Mouse (Mus musculus) MEL (cell line): ENCODE measurements around the gene Psmb5. TPM values are rescaled to one million over a fixed set of nuclear protein-coding genes. Genes with fewer than 3 reads are reported as not detected.
A peak's percentile ranks its signal among the peaks of the same experiment; 100 is the strongest.

ENCODE experiments used
- DNase-seq: peaks from one replicate; pipeline ENCODE4 v3.0.0; 2011; ENCODE audit warnings: low read depth, low spot score
- H3K27ac ChIP-seq: 2 replicates; pipeline ENCODE4 v1.5.1; 2012; ENCODE audit warnings: low read depth, mild to moderate bottlenecking, control low read depth, low read length, moderate library complexity; ENCODE audit not compliant: control insufficient read depth
- H3K27me3 ChIP-seq, 2 experiments: fragments of 150-350 bp in 1 of 2; sonication (generic) in 1 of 2; 2 replicates each; pipeline ENCODE4 v1.6.1; 2012; ENCODE audit warnings: low read length in 2 of 2, mild to moderate bottlenecking in 2 of 2, improper control_type of control experiment in 1 of 2, moderate library complexity in 1 of 2; ENCODE audit not compliant: insufficient read depth in 2 of 2, control insufficient read depth in 1 of 2
- H3K36me3 ChIP-seq, 2 experiments: 2 replicates each; pipeline ENCODE4 v1.6.1; 2012 to 2014; ENCODE audit warnings: low read length in 2 of 2, improper control_type of control experiment in 1 of 2, inconsistent platforms in 1 of 2, mild to moderate bottlenecking in 1 of 2; ENCODE audit not compliant: insufficient read depth in 2 of 2, control insufficient read depth in 1 of 2
- H3K4me1 ChIP-seq, 2 experiments: fragments of 150-350 bp in 1 of 2; sonication (generic) in 1 of 2; 2 replicates each; pipeline ENCODE4 v1.6.1; 2012; ENCODE audit warnings: low read length in 2 of 2, improper control_type of control experiment in 1 of 2, mild to moderate bottlenecking in 1 of 2; ENCODE audit not compliant: insufficient read depth in 2 of 2, control insufficient read depth in 1 of 2
- H3K4me3 ChIP-seq, 2 experiments: fragments of 150-350 bp in 1 of 2; sonication (generic) in 1 of 2; 2 replicates each; pipeline ENCODE4 v1.5.1; 2012; ENCODE audit warnings: low read depth in 2 of 2, low read length in 2 of 2, mild to moderate bottlenecking in 2 of 2, moderate library complexity in 2 of 2, control low read depth in 1 of 2, improper control_type of control experiment in 1 of 2; ENCODE audit not compliant: control insufficient read depth in 1 of 2, insufficient read depth in 1 of 2
- H3K79me2 ChIP-seq: 2 replicates; pipeline ENCODE4 v1.6.1; 2012; ENCODE audit warnings: mild to moderate bottlenecking, low read length, moderate library complexity; ENCODE audit not compliant: control insufficient read depth, poor library complexity, insufficient read depth
- H3K9ac ChIP-seq: 2 replicates; pipeline ENCODE4 v1.6.1; 2012; ENCODE audit warnings: low read depth, mild to moderate bottlenecking, control low read depth, low read length, moderate library complexity; ENCODE audit not compliant: control insufficient read depth, poor library complexity, severe bottlenecking
- H3K9me3 ChIP-seq: fragments of 150-350 bp; sonication (generic); replicated peaks from 2 replicates; pipeline ENCODE4 v1.6.1; 2012; ENCODE audit warnings: mild to moderate bottlenecking, low read length, improper control_type of control experiment, moderate library complexity; ENCODE audit not compliant: insufficient read depth
- BHLHE40 ChIP-seq: IDR thresholded peaks from 2 replicates; pipeline ENCODE4 v1.6.1; 2012; ENCODE audit warnings: low read depth, mild to moderate bottlenecking, inconsistent platforms, low read length, improper control_type of control experiment, borderline replicate concordance
- CHD1 ChIP-seq: IDR thresholded peaks from 2 replicates; pipeline ENCODE4 v1.6.1; 2012; ENCODE audit warnings: low read depth, mild to moderate bottlenecking, inconsistent platforms, low read length, improper control_type of control experiment
- CTCF ChIP-seq, 3 experiments: IDR thresholded peaks in 2 of 3; conservative IDR thresholded peaks in 1 of 3; 2 replicates each; pipeline ENCODE4 v1.5.1; 2011 to 2012; ENCODE audit warnings: low read length in 3 of 3, low read depth in 2 of 3, mild to moderate bottlenecking in 2 of 3, improper control_type of control experiment in 1 of 3, inconsistent platforms in 1 of 3, mixed read lengths in 1 of 3, moderate library complexity in 1 of 3; ENCODE audit not compliant: control insufficient read depth in 1 of 3, insufficient read depth in 1 of 3, poor library complexity in 1 of 3, severe bottlenecking in 1 of 3
- E2F4 ChIP-seq: IDR thresholded peaks from 2 replicates; pipeline ENCODE4 v1.6.1; 2011; ENCODE audit warnings: low read depth, low read length, improper control_type of control experiment, borderline replicate concordance
- EP300 ChIP-seq, 2 experiments: IDR thresholded peaks; 2 replicates each; pipeline ENCODE4 v1.6.1; 2011; ENCODE audit warnings: improper control_type of control experiment in 2 of 2, low read length in 2 of 2, low read depth in 1 of 2, mild to moderate bottlenecking in 1 of 2
- ETS1 ChIP-seq: IDR thresholded peaks from 2 replicates; pipeline ENCODE4 v1.6.1; 2012; ENCODE audit warnings: low read depth, mild to moderate bottlenecking, inconsistent platforms, low read length, improper control_type of control experiment, moderate library complexity
- GATA1 ChIP-seq: IDR thresholded peaks from 2 replicates; pipeline ENCODE4 v1.6.1; 2011; ENCODE audit warnings: low read depth, low read length, improper control_type of control experiment
- MAFK ChIP-seq: IDR thresholded peaks from 2 replicates; pipeline ENCODE4 v1.6.1; 2011; ENCODE audit warnings: low read depth, mild to moderate bottlenecking, low read length, improper control_type of control experiment, borderline replicate concordance
- MAZ ChIP-seq: IDR thresholded peaks from 2 replicates; pipeline ENCODE4 v1.6.1; 2012; ENCODE audit warnings: low read depth, mild to moderate bottlenecking, inconsistent platforms, low read length, improper control_type of control experiment
- MXI1 ChIP-seq: IDR thresholded peaks from 2 replicates; pipeline ENCODE4 v1.6.1; 2011; ENCODE audit warnings: mild to moderate bottlenecking, low read depth, low read length, improper control_type of control experiment
- MYB ChIP-seq: IDR thresholded peaks from 2 replicates; pipeline ENCODE4 v1.6.1; 2011; ENCODE audit warnings: mild to moderate bottlenecking, low read depth, low read length, improper control_type of control experiment
- NELFE ChIP-seq: IDR thresholded peaks from 2 replicates; pipeline ENCODE4 v1.6.1; 2011; ENCODE audit warnings: low read depth, low read length, improper control_type of control experiment
- RAD21 ChIP-seq: IDR thresholded peaks from 2 replicates; pipeline ENCODE4 v1.6.1; 2011; ENCODE audit warnings: mild to moderate bottlenecking, low read depth, low read length, improper control_type of control experiment
- RCOR1 ChIP-seq: IDR thresholded peaks from 2 replicates; pipeline ENCODE4 v1.6.1; 2012; ENCODE audit warnings: low read depth, mild to moderate bottlenecking, inconsistent platforms, low read length, improper control_type of control experiment
- SIN3A ChIP-seq: IDR thresholded peaks from 2 replicates; pipeline ENCODE4 v1.6.1; 2012; ENCODE audit warnings: low read length, improper control_type of control experiment, inconsistent platforms
- TAL1 ChIP-seq: IDR thresholded peaks from 2 replicates; pipeline ENCODE4 v1.6.1; 2012; ENCODE audit warnings: mild to moderate bottlenecking, inconsistent platforms, low read length, moderate library complexity, mixed read lengths
- TCF12 ChIP-seq: IDR thresholded peaks from 2 replicates; pipeline ENCODE4 v1.6.1; 2014; ENCODE audit warnings: low read depth, mild to moderate bottlenecking, inconsistent platforms, low read length, improper control_type of control experiment, moderate library complexity
- UBTF ChIP-seq: IDR thresholded peaks from 2 replicates; pipeline ENCODE4 v1.6.1; 2012; ENCODE audit warnings: low read depth, mild to moderate bottlenecking, inconsistent platforms, low read length, improper control_type of control experiment, moderate library complexity, borderline replicate concordance; ENCODE audit not compliant: insufficient read depth
- polyA plus RNA-seq, 2 experiments: library from polyadenylated mRNA; stranded (reverse) in 1 of 2; unstranded in 1 of 2; fragments of >175 nt in 1 of 2; fragments of >200 nt in 1 of 2; gene quantifications; 2 replicates each; pipeline versions ENCODE4 v1.2.1 to v1.2.4; 2012; ENCODE audit warnings: low replicate concordance in 2 of 2, low read depth in 1 of 2; ENCODE audit not compliant: insufficient read length in 2 of 2, insufficient read depth in 1 of 2, missing spikeins in 1 of 2
- total RNA-seq: library from RNA; depleted of rRNA; stranded (reverse); fragments of 300-350 nt; gene quantifications from 2 replicates; pipeline ENCODE4 v1.2.3, GENCODE M21; 2012

Psmb5 gene
- total and polyA plus RNA-seq, 3 experiments = 305 to 546 (median 318) TPM

DNA sequence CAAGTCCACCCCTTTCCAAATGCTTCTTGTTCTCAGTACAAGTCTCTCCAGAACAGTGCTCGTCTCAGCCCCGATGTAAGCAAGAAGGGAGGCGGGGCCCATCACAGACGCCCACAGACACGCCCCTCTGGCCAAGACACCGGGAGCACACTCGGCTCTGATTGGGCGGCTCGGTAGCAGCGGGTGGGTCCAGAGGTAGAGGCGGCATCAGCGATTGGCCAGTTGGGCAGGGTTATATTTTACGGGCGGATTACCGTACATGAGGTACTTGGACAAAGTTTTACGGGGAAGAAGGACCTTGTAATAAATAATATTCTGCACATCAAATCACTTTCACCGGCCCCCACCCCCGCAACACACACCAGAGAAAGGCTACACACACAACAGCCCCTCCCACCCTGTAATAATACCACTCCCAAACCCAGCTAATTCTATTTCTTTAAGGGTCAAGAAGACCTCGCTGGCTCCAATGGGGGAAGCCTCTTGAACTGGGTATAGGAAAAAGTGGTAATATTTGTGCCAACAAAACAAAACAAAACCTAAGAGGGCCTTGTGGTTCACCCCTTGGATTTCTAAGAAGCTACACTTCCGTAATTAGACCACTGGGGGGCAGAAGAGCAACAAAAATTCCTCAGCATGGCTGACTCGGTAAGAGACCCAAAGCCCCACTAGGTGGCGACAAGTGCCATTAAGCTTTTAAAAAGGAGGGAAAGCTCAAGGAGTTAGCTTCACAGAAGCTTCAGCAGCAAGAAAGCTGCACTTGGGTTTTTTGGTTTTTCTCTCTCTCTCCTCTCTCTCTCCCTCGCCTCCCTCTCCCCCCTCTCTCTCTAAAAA is 33.0 kb upstream of the Psmb5 start (continued):
- TF ChIP-seq MAFK (no peak), GATA1 (no peak), MAZ (no peak; the same call in 1 of the 2 replicates), MYB (no peak)

DNA sequence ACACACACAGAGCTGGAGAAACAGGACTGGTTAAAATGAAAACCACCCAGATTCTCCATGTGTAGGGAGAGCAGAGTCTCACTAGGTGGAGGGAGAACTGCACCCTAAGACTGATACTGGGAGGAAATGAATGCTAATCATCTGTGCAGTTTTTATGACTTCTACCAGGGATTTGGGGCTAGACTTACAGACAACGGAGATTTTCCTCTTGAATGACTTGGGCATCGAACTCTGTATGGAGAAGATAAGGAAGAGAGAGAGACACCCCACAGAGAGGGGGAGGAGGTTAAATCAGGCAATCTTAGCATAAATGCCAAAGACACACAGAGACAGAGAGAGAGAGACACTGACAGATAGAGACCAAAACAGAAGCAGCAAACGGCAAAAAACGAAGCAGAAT is 30.1 kb upstream of the Psmb5 start:
- DNase-seq = peak; percentile 82
- peaks cover 18% of the 10 kb centered on the region; the same call in 1 of the 2 replicates for H3K79me2 ChIP-seq
- peaks cover 12 to 28% of the 10 kb centered on the region in 2 experiments for H3K36me3 ChIP-seq
- H3K4me1 ChIP-seq = peaks cover 2 to 23% of the 10 kb centered on the region in 2 experiments
- no peak overlapping the region for H3K4me3 ChIP-seq
- TF ChIP-seq GATA1 (peak; percentile 75), RAD21 (no peak), CHD1 (no peak), MAZ (0 out of 2 replicates have a peak, but pooled peaks have one; percentile 23), EP300 (IDR thresholded peaks at IDR 0.05; ENCODE audit: low read depth in 1 of 2, low read length in 2 of 2) (peak; percentile 65 to 78), CTCF (IDR thresholded peaks at IDR 0.05 in 2 of 3, conservative IDR thresholded peaks at IDR 0.05 in 1 of 3; ENCODE audit: control insufficient read depth in 1 of 3, insufficient read depth in 1 of 3, low read depth in 2 of 3, low read length in 3 of 3, poor library complexity in 1 of 3, severe bottlenecking in 1 of 3) (no peak), BHLHE40 (no peak), SIN3A (peak; percentile 69; the same call in 1 of the 2 replicates), MXI1 (0 out of 2 replicates have a peak, but pooled peaks have one; percentile 33), TCF12 (peak; percentile 80), E2F4 (no peak), NELFE (no peak), ETS1 (peak; percentile 62; the same call in 1 of the 2 replicates), TAL1 (peak; percentile 66), UBTF (no peak), RCOR1 (peak; percentile 97)
- no peaks in the 10 kb centered on the region for H3K9me3 ChIP-seq
- no peak overlapping the region for H3K9ac ChIP-seq
- no peaks in the 10 kb centered on the region for H3K27me3 ChIP-seq
- H3K27ac ChIP-seq = no peak overlapping the region
